16 mouse cellular contexts compared by ENCODE assay signal in genomic region chr1:132765222-132765621, GRCm38 (mm10). TPM values are rescaled to one million over a fixed set of nuclear protein-coding genes. Genes with fewer than 3 reads are reported as not detected.
DNase-seq lines count a peak whose midpoint lies in the region; ATAC-seq and TF ChIP-seq lines count a peak whose summit lies in the region.
"Had no signal": no experiment of that assay in that cellular context is flagged by ENCODE, and none has a peak within 500 bp of the region (broad histone marks: within the 10 kb centered on the region; RNA-seq: fewer than 3 reads in every experiment).

No protein-coding gene starts in this region.

- no peak overlapping the region for H3K27ac ChIP-seq in intestine, embryonic 15.5 days
- no peak overlapping the region for H3K27ac ChIP-seq in intestine, embryonic 16.5 days (ENCODE audit: low read length)
- no peak overlapping the region for H3K27ac ChIP-seq in midbrain, embryonic 13.5 days
- H3K27ac ChIP-seq in stomach, postnatal 0 days (replicated peaks) = no peak overlapping the region
- H3K27ac ChIP-seq: embryonic facial prominence, embryonic 13.5 days; limb, embryonic 13.5 days; liver, embryonic 15.5 days had no signal

- no peak for TF ChIP-seq CTCF in stomach, postnatal 0 days (IDR thresholded peaks at IDR 0.05; ENCODE audit: low read depth)

- no peaks in the 10 kb centered on the region for H3K36me3 ChIP-seq in intestine, embryonic 15.5 days
- H3K36me3 ChIP-seq in intestine, embryonic 16.5 days (ENCODE audit: control insufficient read depth, insufficient read depth, low read length) = no peaks in the 10 kb centered on the region
- no peaks in the 10 kb centered on the region for H3K36me3 ChIP-seq in midbrain, embryonic 13.5 days
- no peaks in the 10 kb centered on the region for H3K36me3 ChIP-seq in stomach, postnatal 0 days (ENCODE audit: control insufficient read depth, insufficient read depth, low read length)
- H3K36me3 ChIP-seq: embryonic facial prominence, embryonic 13.5 days; limb, embryonic 13.5 days; liver, embryonic 15.5 days had no signal

- DNase-seq in urinary bladder, postnatal 36 days (ENCODE audit: low spot score in 2 of 2) = peak; percentile 16 to 56
- no peak for DNase-seq in urinary bladder, postnatal 4 days (ENCODE audit: low spot score in 2 of 2)
- peak; percentile 34 for DNase-seq in stomach, postnatal 0 days (ENCODE audit: low spot score)
- DNase-seq in heart, postnatal 4 days = no peak
- DNase-seq: cerebellum, postnatal 25 days; heart, postnatal 36 days; kidney, adult 9 months; thymus, adult 18-20 months had no signal

- H3K27me3 ChIP-seq in intestine, embryonic 15.5 days (replicated peaks) = 0 out of 2 replicates have a peak, but pooled peaks cover 6% of the 10 kb centered on the region
- H3K27me3 ChIP-seq in intestine, embryonic 16.5 days (replicated peaks; ENCODE audit: control insufficient read depth, insufficient read depth, low read length) = no peaks in the 10 kb centered on the region; the same call in 1 of the 2 replicates
- no peaks in the 10 kb centered on the region for H3K27me3 ChIP-seq in midbrain, embryonic 13.5 days
- no peaks in the 10 kb centered on the region for H3K27me3 ChIP-seq in stomach, postnatal 0 days (ENCODE audit: control insufficient read depth, insufficient read depth, low read length)
- H3K27me3 ChIP-seq: liver, embryonic 15.5 days had no signal

- no peak overlapping the region for H3K4me3 ChIP-seq in intestine, embryonic 15.5 days (replicated peaks)
- no peak overlapping the region for H3K4me3 ChIP-seq in intestine, embryonic 16.5 days (ENCODE audit: low read length)
- no peak overlapping the region for H3K4me3 ChIP-seq in midbrain, embryonic 13.5 days (replicated peaks)
- H3K4me3 ChIP-seq in stomach, postnatal 0 days (ENCODE audit: low read depth, low read length) = no peak overlapping the region
- H3K4me3 ChIP-seq: embryonic facial prominence, embryonic 13.5 days; limb, embryonic 13.5 days; liver, embryonic 15.5 days had no signal

- 69% methylated on average over 10 of the region's 10 CpGs for WGBS in intestine, embryonic 15.5 days
- 69% methylated on average over 10 of the region's 10 CpGs for WGBS in intestine, embryonic 16.5 days
- WGBS in midbrain, embryonic 13.5 days = 81% methylated on average over 10 of the region's 10 CpGs
- 64% methylated on average over 10 of the region's 10 CpGs for whole genome bisulfite sequencing in stomach, postnatal 0 days

- H3K9ac ChIP-seq in intestine, embryonic 15.5 days = no peak overlapping the region
- H3K9ac ChIP-seq in intestine, embryonic 16.5 days (ENCODE audit: low read depth, low read length) = no peak overlapping the region
- H3K9ac ChIP-seq in midbrain, embryonic 13.5 days (replicated peaks) = no peak overlapping the region
- H3K9ac ChIP-seq in stomach, postnatal 0 days (ENCODE audit: low read length) = no peak overlapping the region
- H3K9ac ChIP-seq: embryonic facial prominence, embryonic 13.5 days; limb, embryonic 13.5 days; liver, embryonic 15.5 days had no signal

- ATAC-seq in intestine, embryonic 15.5 days = peak; percentile 20; the same call in 1 of the 2 replicates
- no peak for ATAC-seq in intestine, embryonic 16.5 days
- peak; percentile 41 for ATAC-seq in midbrain, embryonic 13.5 days
- peak; percentile 81 for ATAC-seq in stomach, postnatal 0 days (ENCODE audit: low FRiP score, low TSS enrichment)
- ATAC-seq in megakaryocyte-erythroid progenitor cell, adult 5-6 weeks (replicated peaks; ENCODE audit: low FRiP score, low TSS enrichment, poor library complexity, severe bottlenecking) = no peak
- ATAC-seq: Patski had no signal

- H3K4me2 ChIP-seq in intestine, embryonic 15.5 days (replicated peaks) = no peak overlapping the region
- H3K4me2 ChIP-seq in intestine, embryonic 16.5 days (ENCODE audit: low read depth, low read length) = no peak overlapping the region
- H3K4me2 ChIP-seq in midbrain, embryonic 13.5 days (replicated peaks) = no peak overlapping the region
- H3K4me2 ChIP-seq in stomach, postnatal 0 days (replicated peaks; ENCODE audit: low read depth) = no peak overlapping the region
- H3K4me2 ChIP-seq: liver, embryonic 15.5 days had no signal

- H3K9me3 ChIP-seq in intestine, embryonic 15.5 days = no peaks in the 10 kb centered on the region
- H3K9me3 ChIP-seq in intestine, embryonic 16.5 days (ENCODE audit: control insufficient read depth, low read length) = no peaks in the 10 kb centered on the region
- H3K9me3 ChIP-seq in midbrain, embryonic 13.5 days = no peaks in the 10 kb centered on the region
- H3K9me3 ChIP-seq in stomach, postnatal 0 days (ENCODE audit: control insufficient read depth, low read length) = no peaks in the 10 kb centered on the region
- H3K9me3 ChIP-seq: embryonic facial prominence, embryonic 13.5 days; limb, embryonic 13.5 days; liver, embryonic 15.5 days had no signal

- peaks cover 15% of the 10 kb centered on the region for H3K4me1 ChIP-seq in intestine, embryonic 15.5 days (replicated peaks)
- peaks cover 8% of the 10 kb centered on the region; the same call in 1 of the 2 replicates for H3K4me1 ChIP-seq in intestine, embryonic 16.5 days (ENCODE audit: control insufficient read depth, insufficient read depth, low read length)
- peaks cover 24% of the 10 kb centered on the region for H3K4me1 ChIP-seq in midbrain, embryonic 13.5 days (replicated peaks)
- H3K4me1 ChIP-seq in stomach, postnatal 0 days (replicated peaks; ENCODE audit: control insufficient read depth, insufficient read depth) = no peaks in the 10 kb centered on the region
- H3K4me1 ChIP-seq: liver, embryonic 15.5 days had no signal

- TF ChIP-seq EP300 in stomach, postnatal 0 days (optimal IDR thresholded peaks at IDR 0.05) = no peak

RNA-seq across cellular contexts. Expression of gene Nfasc, which starts 23.6 kb away (rescaled TPM):
- 2.9 and 4.3 TPM in 2 replicates for polyA plus RNA-seq in intestine, embryonic 15.5 days (2015; fragmentation: Nextera tagmentation; extraction: Ambion mirVana)
- polyA plus RNA-seq in intestine, embryonic 16.5 days (2015; fragmentation: Nextera tagmentation; extraction: Ambion mirVana) = 2.0 and 2.3 TPM in 2 replicates
- 39.2 and 50.3 TPM in 2 replicates for polyA plus RNA-seq in midbrain, embryonic 13.5 days (2015; fragmentation: Nextera tagmentation; extraction: Ambion mirVana)
- polyA plus RNA-seq in stomach, postnatal 0 days (2015; fragmentation: Nextera tagmentation; extraction: Ambion mirVana) = 0.74 and 0.79 TPM in 2 replicates
- 1 to 10 TPM; 1.0 to 1.1 TPM for total RNA-seq in heart, postnatal 4 days (2021)
- 0.02 TPM in 1 of 2 replicates, not detected in the other for total RNA-seq in megakaryocyte-erythroid progenitor cell, adult 5-6 weeks (2014; fragmentation: Nextera tagmentation)
- not detected in 2 replicates for total RNA-seq in megakaryocyte-erythroid progenitor cell, adult 5-6 weeks (2017)
- polyA plus RNA-seq: Patski had no signal

Comparison
In these comparisons a context has a peak if more than half of its experiments do, and no peak if none do; other contexts are left out.
1. ATAC-seq: peak in intestine, embryonic 15.5 days (single experiment), midbrain, embryonic 13.5 days (single experiment) and stomach, postnatal 0 days (single experiment); none in intestine, embryonic 16.5 days (single experiment) and megakaryocyte-erythroid progenitor cell, adult 5-6 weeks (single experiment).
2. DNase-seq: peak in urinary bladder, postnatal 36 days (2 of 2) and stomach, postnatal 0 days (single experiment); none in urinary bladder, postnatal 4 days (0 of 2) and heart, postnatal 4 days (single experiment).